Mouse (Mus musculus) spleen, adult 12 weeks (tissue): ENCODE measurements around the gene Mmp14.

Source experiments
- DNase-seq: peaks from one replicate; pipeline ENCODE4 v3.0.0; 2022; ENCODE audit warnings: low spot score

Mmp14 gene

GRCm38 (mm10) chr14:54413877-54414700, 17.3 kb upstream of the Mmp14 start:
- DNase-seq: no peak

GRCm38 (mm10) chr14:54415241-54416020, 16.0 kb upstream of the Mmp14 start:
- no peak for DNase-seq

GRCm38 (mm10) chr14:54416229-54416775, 15.1 kb upstream of the Mmp14 start:
- DNase-seq: no peak

GRCm38 (mm10) chr14:54416830-54417229, 14.6 kb upstream of the Mmp14 start:
- no peak for DNase-seq

GRCm38 (mm10) chr14:54417623-54418081, 13.8 kb upstream of the Mmp14 start, which contains the start of gene Slc7a7:
Slc7a7 (minus strand) TSS chr14:54417780.
- DNase-seq: no peak

GRCm38 (mm10) chr14:54421014-54421413, 10.4 kb upstream of the Mmp14 start:
- DNase-seq: no peak

- no peak for DNase-seq
These were observed 8.0 kb upstream of the Mmp14 start for GRCm38 (mm10) chr14:54423406-54423805.

- no peak for DNase-seq
These were observed 6.8 kb upstream of the Mmp14 start for GRCm38 (mm10) chr14:54424634-54425033.

GRCm38 (mm10) chr14:54425540-54425939, 5.9 kb upstream of the Mmp14 start:
- no peak for DNase-seq

GRCm38 (mm10) chr14:54426003-54426688, 5.3 kb upstream of the Mmp14 start:
- no peak for DNase-seq

- peak; percentile 74 for DNase-seq
These were observed 4.6 kb upstream of the Mmp14 start, which contains the start of gene Mrpl52 for GRCm38 (mm10) chr14:54426689-54427398. Mrpl52 (plus strand) TSS chr14:54426909.

- DNase-seq: no peak
These were observed 3.7 kb upstream of the Mmp14 start for GRCm38 (mm10) chr14:54427696-54428095.

- DNase-seq: no peak
These were observed 3.0 kb upstream of the Mmp14 start for GRCm38 (mm10) chr14:54428421-54428820.

- no peak for DNase-seq
These were observed 1.9 kb upstream of the Mmp14 start for GRCm38 (mm10) chr14:54429332-54430093.

- DNase-seq: no peak
These were observed 836 bp upstream of the Mmp14 start for GRCm38 (mm10) chr14:54430406-54431145.

GRCm38 (mm10) chr14:54432078-54432836, 845 bp downstream of the Mmp14 start:
- no peak for DNase-seq

- DNase-seq: no peak
These were observed 1.7 kb downstream of the Mmp14 start for GRCm38 (mm10) chr14:54432837-54433830.
